ENCODE assay signal across 13 mouse cellular contexts in genomic region chr2:167323116-167323515, GRCm38 (mm10).
"Had no signal": no experiment of that assay in that cellular context is flagged by ENCODE, and none has a peak within 500 bp of the region (broad histone marks: within the 10 kb centered on the region; RNA-seq: fewer than 3 reads in every experiment).

No protein-coding gene starts in this region.

- H3K4me3 ChIP-seq: limb, embryonic 10.5 days; liver, embryonic 15.5 days; midbrain, embryonic 13.5 days had no signal

- DNase-seq: kidney, adult 9 months; kidney, postnatal 36 days; lung, adult 2 months; lung, postnatal 36 days; right cerebral cortex, postnatal 4 days; spleen, adult 18-20 months; thymus, adult 18-20 months; thymus, postnatal 14 days had no signal

- H3K27ac ChIP-seq: kidney, postnatal 0 days; limb, embryonic 10.5 days; liver, embryonic 15.5 days; midbrain, embryonic 13.5 days had no signal

- H3K36me3 ChIP-seq: limb, embryonic 10.5 days; liver, embryonic 15.5 days; midbrain, embryonic 13.5 days had no signal

- H3K9ac ChIP-seq: liver, embryonic 15.5 days; midbrain, embryonic 13.5 days had no signal

- H3K27me3 ChIP-seq: liver, embryonic 15.5 days; midbrain, embryonic 13.5 days had no signal

- ATAC-seq: lung, postnatal 0 days; midbrain, embryonic 13.5 days had no signal

- H3K9me3 ChIP-seq: limb, embryonic 10.5 days; liver, embryonic 15.5 days; midbrain, embryonic 13.5 days had no signal

- H3K4me2 ChIP-seq: liver, embryonic 15.5 days; midbrain, embryonic 13.5 days had no signal
